ENCODE assay signal across 7 mouse cellular contexts in the genomic region with DNA sequence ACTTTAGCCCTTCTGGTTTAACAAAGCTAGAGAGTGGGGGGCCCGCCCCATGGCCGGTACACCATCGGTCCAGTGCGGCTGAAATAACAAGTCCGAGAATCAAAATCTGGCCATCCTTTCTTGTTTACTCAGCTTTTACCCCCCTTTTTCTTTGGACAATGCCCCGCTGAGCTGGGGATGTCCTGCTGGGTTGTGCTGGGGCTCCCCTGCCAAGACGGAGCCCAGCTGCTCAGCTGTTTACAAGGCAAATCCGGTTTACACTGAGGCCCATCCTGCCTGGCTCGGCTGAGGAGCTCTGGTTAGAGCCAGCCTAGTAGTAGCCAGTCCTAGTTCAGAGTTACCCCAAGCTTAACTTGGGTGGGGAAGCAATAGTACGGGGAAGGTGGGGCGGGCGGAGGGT.
DNase-seq lines count a peak whose midpoint lies in the region; ATAC-seq lines count a peak whose summit lies in the region.

No protein-coding gene starts in this region.

- no peak overlapping the region for H3K9ac ChIP-seq in hindbrain, embryonic 15.5 days

- no peak for ATAC-seq in hindbrain, embryonic 15.5 days (ENCODE audit: low FRiP score, low read depth)

- no peaks in the 10 kb centered on the region for H3K36me3 ChIP-seq in hindbrain, embryonic 15.5 days

- 0 out of 2 replicates have a peak overlapping the region, but pooled peaks have one; percentile 26 for H3K27ac ChIP-seq in hindbrain, embryonic 15.5 days (replicated peaks)

- H3K4me3 ChIP-seq in hindbrain, embryonic 15.5 days: no peak overlapping the region

- 0 out of 2 replicates have a peak, but pooled peaks cover 12% of the 10 kb centered on the region for H3K27me3 ChIP-seq in hindbrain, embryonic 15.5 days

- peak; percentile 67 for DNase-seq in kidney, postnatal 10 days
- DNase-seq in kidney, adult 18-20 months: no peak
- DNase-seq in brain, adult 2 months (ENCODE audit: low read depth, low spot score): peak; percentile 66
- DNase-seq in lung, postnatal 4 days: peak; percentile 65 to 85
- no peak for DNase-seq in B cell, adult 2 months
- DNase-seq in ovary, postnatal 10 days (ENCODE audit: low spot score): no peak

- H3K9me3 ChIP-seq in hindbrain, embryonic 15.5 days: no peaks in the 10 kb centered on the region

- WGBS in hindbrain, embryonic 15.5 days: 40% methylated on average over 12 of the region's 12 CpGs

- H3K4me2 ChIP-seq in hindbrain, embryonic 15.5 days: no peak overlapping the region

- H3K4me1 ChIP-seq in hindbrain, embryonic 15.5 days (replicated peaks): no peaks in the 10 kb centered on the region; the same call in 1 of the 2 replicates

Comparison
In these comparisons a context has a peak if more than half of its experiments do, and no peak if none do; other contexts are left out.
1. DNase-seq: peak in kidney, postnatal 10 days (single experiment), brain, adult 2 months (single experiment) and lung, postnatal 4 days (2 of 2); none in kidney, adult 18-20 months (single experiment), B cell, adult 2 months (0 of 2) and ovary, postnatal 10 days (single experiment).